Mouse (Mus musculus) gastrocnemius, postnatal 14 days (tissue): Measurements from ENCODE around the gene Cachd1. TPM values are rescaled to one million over a fixed set of nuclear protein-coding genes. Genes with fewer than 3 reads are reported as not detected.

Experiments
- DNase-seq: peaks from one replicate; pipeline ENCODE4 v3.0.0; 2021; ENCODE audit warnings: mixed read lengths
- intact Hi-C: fragments of 180-260 bp; cut with DNase I; formaldehyde crosslinking; loops from one replicate; pipeline ENCODE4 v1.15.1; 2025; ENCODE audit warnings: low total_unique reads
- total RNA-seq, 2 experiments: library from RNA; stranded (reverse); gene quantifications; 2 replicates each; pipeline ENCODE4 v1.2.3; 2021

Cachd1 gene
- total RNA-seq, 2 experiments from 2014 or later: 5.0 to 5.2 TPM

- intact Hi-C loops: no loop called here
- no peak for DNase-seq
These were observed 241.3 kb downstream of the Cachd1 start for GRCm38 (mm10) chr4:101017806-101018205.

- intact Hi-C loops: no loop called here
These were observed 244.1 kb downstream of the Cachd1 start, which contains the start of gene Gm10577 for GRCm38 (mm10) chr4:101020596-101020995. Gene Gm10577 (minus strand): TSS chr4:101020696.

GRCm38 (mm10) chr4:101026566-101026965, 250.1 kb downstream of the Cachd1 start:
- DNase-seq: no peak
- intact Hi-C loops: no loop called here

More at GRCm38 (mm10) chr4:101020596-101020995, 244.1 kb downstream of the Cachd1 start, which contains the start of gene Gm10577:
- no peak for DNase-seq

GRCm38 (mm10) chr4:101026995-101027394, 250.5 kb downstream of the Cachd1 start:
- no peak for DNase-seq
- intact Hi-C loops: no loop called here

GRCm38 (mm10) chr4:101027852-101028411, 251.5 kb downstream of the Cachd1 start:
- intact Hi-C loops: no loop called here
- no peak for DNase-seq

GRCm38 (mm10) chr4:101033047-101033446, 256.6 kb downstream of the Cachd1 start:
- DNase-seq: no peak
- intact Hi-C loops: no loop called here

- intact Hi-C loops: no loop called here
- DNase-seq: no peak
These were observed 258.7 kb downstream of the Cachd1 start for GRCm38 (mm10) chr4:101035131-101035530.

- no peak for DNase-seq
- intact Hi-C loops: no loop called here
These were observed 260.7 kb downstream of the Cachd1 start for GRCm38 (mm10) chr4:101037156-101037555.

- intact Hi-C loops: no loop called here
- DNase-seq: peak; percentile 12
These were observed 267.2 kb downstream of the Cachd1 start for GRCm38 (mm10) chr4:101043691-101044090.

- no peak for DNase-seq
- intact Hi-C loops: no loop called here
These were observed 267.7 kb downstream of the Cachd1 start for GRCm38 (mm10) chr4:101044149-101044548.

GRCm38 (mm10) chr4:101046576-101046975, 270.1 kb downstream of the Cachd1 start:
- DNase-seq: peak; percentile 11
- intact Hi-C loops: no loop called here

GRCm38 (mm10) chr4:101062146-101062545, 285.7 kb downstream of the Cachd1 start:
- DNase-seq: peak; percentile 15
- intact Hi-C loops: no loop called here

- intact Hi-C loops: no loop called here
- no peak for DNase-seq
These were observed 289.9 kb downstream of the Cachd1 start for GRCm38 (mm10) chr4:101066401-101066800.

GRCm38 (mm10) chr4:101068786-101069153, 292.3 kb downstream of the Cachd1 start, which contains the start of gene Raver2:
Gene Raver2 (plus strand): TSS chr4:101068983.
- intact Hi-C loops: no loop called here
- peak; percentile 64 for DNase-seq

- intact Hi-C loops: no loop called here
- DNase-seq: peak; percentile 27
These were observed 292.9 kb downstream of the Cachd1 start for GRCm38 (mm10) chr4:101069154-101069971.

- intact Hi-C loops: no loop called here
These were observed 295.1 kb downstream of the Cachd1 start for GRCm38 (mm10) chr4:101071570-101071969.

GRCm38 (mm10) chr4:101076425-101076824, 299.9 kb downstream of the Cachd1 start:
- DNase-seq: no peak
- intact Hi-C loops: no loop called here

More at GRCm38 (mm10) chr4:101071570-101071969, 295.1 kb downstream of the Cachd1 start:
- DNase-seq: no peak
